Mouse (Mus musculus): Measurements from ENCODE around the gene Pxdn. TPM values are rescaled to one million over a fixed set of nuclear protein-coding genes. Genes with fewer than 3 reads are reported as not detected.

Pxdn gene
- polyA plus RNA-seq, 1 experiment from 2014 or later = 83.7 TPM

DNA sequence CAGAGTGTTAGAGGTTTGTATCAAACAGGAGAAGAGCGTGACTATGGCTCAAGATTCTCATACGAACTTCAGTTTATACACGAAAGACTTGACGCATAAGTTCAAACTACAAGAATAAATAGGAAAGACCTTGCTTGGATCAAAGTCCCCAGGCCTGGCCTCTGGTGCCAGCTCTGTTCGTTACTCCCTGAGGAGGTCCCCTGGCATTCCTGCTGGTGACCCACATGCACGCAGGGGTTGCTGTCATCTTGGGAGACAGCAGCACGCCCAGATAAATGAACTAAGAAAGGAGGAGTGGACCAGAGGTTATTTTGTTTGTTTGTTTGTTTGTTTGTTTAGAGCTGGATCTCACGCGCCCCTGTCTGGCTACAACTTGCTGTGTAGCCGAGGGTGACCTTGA, 48.8 kb downstream of the Pxdn start:
- H3K9me3 ChIP-seq (replicated peaks; ENCODE audit: control insufficient read depth, low read length) = no peaks in the 10 kb centered on the region
- no peak overlapping the region for H3K9ac ChIP-seq (ENCODE audit: low read depth, low read length)
- no peak overlapping the region for H3K4me3 ChIP-seq (ENCODE audit: low read depth, low read length)
- H3K4me2 ChIP-seq = no peak overlapping the region
- peaks cover 7% of the 10 kb centered on the region; the same call in 1 of the 2 replicates for H3K4me1 ChIP-seq (ENCODE audit: control insufficient read depth, insufficient read depth, low read length)
- 85% methylated on average over 10 of the region's 10 CpGs for WGBS (ENCODE audit: insufficient replicate concordance)
- peaks cover 43% of the 10 kb centered on the region for H3K36me3 ChIP-seq (ENCODE audit: control insufficient read depth, insufficient read depth, low read length)
- ATAC-seq (replicated peaks; ENCODE audit: insufficient number of reproducible peaks, low FRiP score, low TSS enrichment) = no peak
- no peaks in the 10 kb centered on the region for H3K27me3 ChIP-seq (ENCODE audit: control insufficient read depth, insufficient read depth, low read length)
- H3K27ac ChIP-seq (ENCODE audit: low read depth, low read length) = no peak overlapping the region

DNA sequence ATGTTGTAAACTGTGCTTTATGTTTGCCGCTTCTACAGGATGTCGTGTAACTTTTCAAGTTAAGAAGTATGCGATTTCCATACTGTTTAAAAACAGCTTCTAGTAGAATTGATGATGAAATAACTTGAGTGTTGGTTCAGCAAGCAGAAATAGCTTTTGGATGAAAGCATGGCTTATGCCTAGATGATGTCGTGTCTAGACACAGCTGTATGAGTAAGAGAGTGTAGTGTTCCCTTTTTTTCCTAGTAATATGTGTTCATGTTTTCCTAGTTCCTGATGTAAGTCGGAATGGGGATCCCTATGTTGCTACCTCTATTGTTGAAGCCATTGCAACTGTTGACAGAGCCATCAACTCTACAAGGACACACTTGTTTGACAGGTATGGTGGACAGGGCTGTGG, 61.5 kb downstream of the Pxdn start:
- no peak for ATAC-seq (replicated peaks; ENCODE audit: insufficient number of reproducible peaks, low FRiP score, low TSS enrichment)
- Histone ChIP-seq H3K9ac (ENCODE audit: low read depth, low read length) (no peak overlapping the region), H3K27me3 (ENCODE audit: control insufficient read depth, insufficient read depth, low read length) (no peaks in the 10 kb centered on the region), H3K4me2 (no peak overlapping the region), H3K9me3 (replicated peaks; ENCODE audit: control insufficient read depth, low read length) (no peaks in the 10 kb centered on the region), H3K4me1 (ENCODE audit: control insufficient read depth, insufficient read depth, low read length) (no peaks in the 10 kb centered on the region), H3K4me3 (ENCODE audit: low read depth, low read length) (no peak overlapping the region), H3K27ac (ENCODE audit: low read depth, low read length) (no peak overlapping the region), H3K36me3 (ENCODE audit: control insufficient read depth, insufficient read depth, low read length) (peaks cover 68% of the 10 kb centered on the region)
- 86% methylated on average over 5 of the region's 5 CpGs for WGBS (ENCODE audit: insufficient replicate concordance)

DNA sequence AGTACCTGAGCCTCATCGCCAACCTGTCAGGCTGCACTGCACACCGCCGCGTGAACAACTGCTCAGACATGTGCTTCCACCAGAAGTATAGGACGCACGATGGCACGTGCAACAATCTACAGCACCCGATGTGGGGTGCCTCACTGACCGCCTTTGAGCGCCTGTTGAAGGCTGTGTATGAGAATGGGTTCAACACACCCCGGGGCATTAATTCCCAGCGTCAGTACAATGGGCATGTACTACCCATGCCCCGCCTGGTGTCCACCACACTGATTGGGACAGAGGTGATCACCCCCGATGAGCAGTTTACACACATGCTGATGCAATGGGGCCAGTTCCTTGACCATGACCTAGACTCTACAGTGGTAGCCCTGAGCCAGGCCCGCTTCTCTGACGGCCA, 64.5 kb downstream of the Pxdn start:
- Histone ChIP-seq H3K4me2 (no peak overlapping the region), H3K9ac (ENCODE audit: low read depth, low read length) (no peak overlapping the region), H3K27me3 (ENCODE audit: control insufficient read depth, insufficient read depth, low read length) (no peaks in the 10 kb centered on the region), H3K27ac (ENCODE audit: low read depth, low read length) (no peak overlapping the region), H3K4me1 (ENCODE audit: control insufficient read depth, insufficient read depth, low read length) (no peaks in the 10 kb centered on the region), H3K36me3 (ENCODE audit: control insufficient read depth, insufficient read depth, low read length) (peaks cover 53% of the 10 kb centered on the region), H3K9me3 (replicated peaks; ENCODE audit: control insufficient read depth, low read length) (no peaks in the 10 kb centered on the region), H3K4me3 (ENCODE audit: low read depth, low read length) (no peak overlapping the region)
- peak; percentile 52; the same call in 1 of the 2 replicates for ATAC-seq (replicated peaks; ENCODE audit: insufficient number of reproducible peaks, low FRiP score, low TSS enrichment)
- WGBS (ENCODE audit: insufficient replicate concordance) = 96% methylated on average over 16 of the region's 16 CpGs

DNA sequence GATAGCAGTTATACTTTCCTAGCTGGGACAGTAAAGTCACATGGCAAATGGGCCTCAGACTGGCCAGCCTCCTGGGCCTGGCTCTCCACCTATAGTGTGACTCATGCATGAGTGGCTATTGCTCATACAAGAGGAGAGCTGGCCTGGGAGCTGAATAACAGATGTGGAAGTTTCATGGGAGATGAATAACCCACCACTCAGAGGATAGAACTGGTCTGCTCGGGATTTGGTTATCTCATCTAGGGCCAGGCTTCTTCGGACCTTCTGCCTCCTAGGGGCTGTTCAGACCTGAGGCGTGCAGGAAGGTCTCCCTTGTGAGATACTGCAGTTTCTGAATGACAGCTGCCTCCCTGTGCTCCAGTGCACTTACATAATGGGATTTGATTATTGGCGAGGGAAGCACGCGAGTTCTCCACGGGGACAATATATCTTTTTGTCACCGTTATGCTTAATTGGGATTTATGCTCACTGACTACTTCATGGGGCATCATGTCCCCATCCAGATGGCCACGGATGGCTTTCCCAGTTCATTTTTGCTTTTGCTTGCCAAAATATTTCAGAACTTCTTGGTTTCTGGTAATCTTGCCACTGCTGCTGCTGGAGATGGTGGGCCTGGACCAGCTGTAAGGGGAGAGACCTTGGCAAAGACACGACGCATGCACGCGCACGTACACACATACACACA, 66.4 kb downstream of the Pxdn start:
- Histone ChIP-seq H3K27ac (ENCODE audit: low read depth, low read length) (no peak overlapping the region), H3K9ac (ENCODE audit: low read depth, low read length) (no peak overlapping the region), H3K4me3 (ENCODE audit: low read depth, low read length) (no peak overlapping the region), H3K36me3 (ENCODE audit: control insufficient read depth, insufficient read depth, low read length) (peaks cover 49% of the 10 kb centered on the region), H3K27me3 (ENCODE audit: control insufficient read depth, insufficient read depth, low read length) (no peaks in the 10 kb centered on the region), H3K4me2 (no peak overlapping the region), H3K9me3 (replicated peaks; ENCODE audit: control insufficient read depth, low read length) (no peaks in the 10 kb centered on the region), H3K4me1 (ENCODE audit: control insufficient read depth, insufficient read depth, low read length) (no peaks in the 10 kb centered on the region)
- no peak for ATAC-seq (replicated peaks; ENCODE audit: insufficient number of reproducible peaks, low FRiP score, low TSS enrichment)
- WGBS (ENCODE audit: insufficient replicate concordance) = 89% methylated on average over 14 of the region's 14 CpGs

DNA sequence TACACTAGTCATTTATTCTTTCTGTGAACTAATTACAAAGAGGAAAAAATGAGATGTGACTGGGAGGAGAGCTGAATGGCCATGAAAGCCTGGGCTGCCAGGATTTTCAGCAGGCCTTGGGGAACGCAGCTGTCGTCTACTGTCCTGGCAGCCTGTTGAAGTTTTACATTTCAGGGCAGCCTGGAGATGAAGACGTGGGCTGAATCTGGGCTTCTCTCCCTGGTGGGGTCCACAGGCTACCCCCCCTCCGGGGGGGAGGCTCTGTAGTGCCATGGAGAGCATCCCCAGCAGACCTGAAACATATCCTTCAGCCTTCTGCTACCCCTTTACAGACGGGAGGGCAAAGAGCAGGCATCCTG, 66.9 kb downstream of the Pxdn start:
- peaks cover 50% of the 10 kb centered on the region for H3K36me3 ChIP-seq (ENCODE audit: control insufficient read depth, insufficient read depth, low read length)
- no peak overlapping the region for H3K4me2 ChIP-seq
- no peak for ATAC-seq (replicated peaks; ENCODE audit: insufficient number of reproducible peaks, low FRiP score, low TSS enrichment)
- 82% methylated on average over 5 of the region's 5 CpGs for WGBS (ENCODE audit: insufficient replicate concordance)
- H3K4me1 ChIP-seq (ENCODE audit: control insufficient read depth, insufficient read depth, low read length) = no peaks in the 10 kb centered on the region
- no peak overlapping the region for H3K9ac ChIP-seq (ENCODE audit: low read depth, low read length)
- no peaks in the 10 kb centered on the region for H3K27me3 ChIP-seq (ENCODE audit: control insufficient read depth, insufficient read depth, low read length)
- H3K4me3 ChIP-seq (ENCODE audit: low read depth, low read length) = no peak overlapping the region
- no peaks in the 10 kb centered on the region for H3K9me3 ChIP-seq (replicated peaks; ENCODE audit: control insufficient read depth, low read length)
- H3K27ac ChIP-seq (ENCODE audit: low read depth, low read length) = no peak overlapping the region

DNA sequence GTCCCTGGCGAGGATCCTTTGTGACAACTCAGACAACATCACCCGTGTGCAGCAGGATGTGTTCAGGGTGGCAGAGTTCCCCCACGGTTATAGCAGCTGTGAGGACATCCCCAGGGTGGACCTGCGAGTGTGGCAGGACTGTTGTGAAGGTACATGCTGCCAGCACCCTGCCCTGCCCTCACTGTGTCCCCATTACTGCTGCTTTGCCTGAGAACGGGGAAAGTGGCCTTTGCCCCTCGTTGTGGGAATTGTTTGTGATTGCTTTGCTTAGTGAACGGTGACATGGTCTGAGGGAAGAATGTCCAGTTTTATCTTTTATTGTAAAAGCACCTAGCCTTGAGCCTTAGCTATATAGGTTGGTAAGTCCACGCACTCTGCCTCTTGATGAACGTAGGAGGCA, 69.2 kb downstream of the Pxdn start:
- peaks cover 40% of the 10 kb centered on the region for H3K36me3 ChIP-seq (ENCODE audit: control insufficient read depth, insufficient read depth, low read length)

DNA sequence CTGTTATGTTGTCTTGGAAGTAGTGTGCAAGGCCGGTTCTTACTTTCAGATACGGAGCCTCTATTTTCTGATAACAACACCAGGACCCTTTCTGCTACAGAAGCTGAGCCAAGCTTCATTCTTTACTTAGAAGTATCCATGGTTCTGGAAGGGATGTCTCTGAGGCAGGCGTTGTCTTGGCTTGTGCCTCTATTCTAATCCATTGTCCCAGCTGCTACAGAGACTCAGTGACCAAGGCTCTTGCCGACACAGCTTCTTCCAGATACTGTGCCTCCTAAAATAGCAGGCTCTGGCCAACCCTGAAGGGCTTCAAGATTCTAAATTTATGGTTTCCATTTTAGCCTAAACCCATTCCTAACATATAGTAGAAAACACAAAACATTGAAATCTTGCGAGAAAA, 71.3 kb downstream of the Pxdn start:
- H3K4me2 ChIP-seq = no peak overlapping the region
- H3K4me3 ChIP-seq (ENCODE audit: low read depth, low read length) = no peak overlapping the region
- H3K27ac ChIP-seq (ENCODE audit: low read depth, low read length) = no peak overlapping the region
- H3K4me1 ChIP-seq (ENCODE audit: control insufficient read depth, insufficient read depth, low read length) = no peaks in the 10 kb centered on the region
- no peaks in the 10 kb centered on the region for H3K27me3 ChIP-seq (ENCODE audit: control insufficient read depth, insufficient read depth, low read length)
- H3K9ac ChIP-seq (ENCODE audit: low read depth, low read length) = no peak overlapping the region
- H3K9me3 ChIP-seq (replicated peaks; ENCODE audit: control insufficient read depth, low read length) = no peaks in the 10 kb centered on the region
- ATAC-seq (replicated peaks; ENCODE audit: insufficient number of reproducible peaks, low FRiP score, low TSS enrichment) = no peak
- peaks cover 41% of the 10 kb centered on the region for H3K36me3 ChIP-seq (ENCODE audit: control insufficient read depth, insufficient read depth, low read length)
- WGBS (ENCODE audit: insufficient replicate concordance) = 71% methylated on average over 5 of the region's 5 CpGs

More for the DNA sequence above, 69.2 kb downstream of the Pxdn start:
- 81% methylated on average over 9 of the region's 9 CpGs for WGBS (ENCODE audit: insufficient replicate concordance)
- no peak overlapping the region for H3K4me3 ChIP-seq (ENCODE audit: low read depth, low read length)
- H3K27me3 ChIP-seq (ENCODE audit: control insufficient read depth, insufficient read depth, low read length) = no peaks in the 10 kb centered on the region
- H3K4me2 ChIP-seq = no peak overlapping the region
- H3K4me1 ChIP-seq (ENCODE audit: control insufficient read depth, insufficient read depth, low read length) = no peaks in the 10 kb centered on the region
- H3K9me3 ChIP-seq (replicated peaks; ENCODE audit: control insufficient read depth, low read length) = no peaks in the 10 kb centered on the region
- no peak overlapping the region for H3K27ac ChIP-seq (ENCODE audit: low read depth, low read length)
- ATAC-seq (replicated peaks; ENCODE audit: insufficient number of reproducible peaks, low FRiP score, low TSS enrichment) = no peak
- H3K9ac ChIP-seq (ENCODE audit: low read depth, low read length) = no peak overlapping the region

DNA sequence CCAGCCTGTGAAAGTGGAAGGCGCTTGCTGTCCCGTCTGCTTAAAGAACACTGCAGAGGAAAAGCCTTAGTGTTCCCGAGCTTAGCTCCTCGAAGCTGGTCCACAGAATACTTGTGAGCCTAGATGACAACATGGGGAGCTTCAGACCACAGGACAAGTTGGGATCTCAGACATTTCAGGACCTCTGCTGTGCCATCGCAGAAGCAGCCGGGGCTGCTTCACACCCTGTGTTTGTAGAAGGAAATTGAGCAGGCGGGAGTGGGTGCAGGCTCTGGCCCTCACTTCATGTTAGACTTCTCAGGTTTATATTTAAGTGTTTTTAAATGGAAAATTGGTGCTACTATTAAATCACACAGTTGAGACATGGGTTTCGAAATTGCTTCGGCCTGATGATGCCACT, 78.1 kb downstream of the Pxdn start:
- H3K27ac ChIP-seq (ENCODE audit: low read depth, low read length) = no peak overlapping the region
- H3K4me2 ChIP-seq = no peak overlapping the region
- no peak overlapping the region for H3K4me3 ChIP-seq (ENCODE audit: low read depth, low read length)
- H3K27me3 ChIP-seq (ENCODE audit: control insufficient read depth, insufficient read depth, low read length) = no peaks in the 10 kb centered on the region
- H3K4me1 ChIP-seq (ENCODE audit: control insufficient read depth, insufficient read depth, low read length) = no peaks in the 10 kb centered on the region
- H3K9me3 ChIP-seq (replicated peaks; ENCODE audit: control insufficient read depth, low read length) = no peaks in the 10 kb centered on the region
- H3K36me3 ChIP-seq (ENCODE audit: control insufficient read depth, insufficient read depth, low read length) = peaks cover 36% of the 10 kb centered on the region
- no peak overlapping the region for H3K9ac ChIP-seq (ENCODE audit: low read depth, low read length)
- ATAC-seq (replicated peaks; ENCODE audit: insufficient number of reproducible peaks, low FRiP score, low TSS enrichment) = no peak
- 84% methylated on average over 9 of the region's 9 CpGs for WGBS (ENCODE audit: insufficient replicate concordance)

DNA sequence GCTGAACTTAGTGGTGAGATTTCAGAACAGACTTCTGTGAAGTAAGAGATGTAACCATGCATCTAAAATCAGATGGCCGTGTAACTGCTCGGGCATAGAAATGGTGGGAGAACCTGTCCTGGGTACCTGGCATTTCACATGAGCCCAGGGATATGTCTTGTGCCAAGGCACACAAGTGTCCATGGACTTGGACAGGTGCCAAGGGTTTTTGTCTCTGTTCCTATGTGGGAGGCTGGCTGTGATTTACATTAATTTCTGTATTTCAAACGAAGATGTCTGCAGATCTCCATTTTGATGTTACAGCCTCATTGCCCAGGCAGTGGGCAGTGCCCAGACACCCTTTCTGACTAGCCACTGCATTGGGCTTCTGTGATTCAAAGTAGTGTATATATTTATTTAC, 79.7 kb downstream of the Pxdn start:
- 87% methylated on average over 3 of the region's 3 CpGs for WGBS (ENCODE audit: insufficient replicate concordance)
- H3K36me3 ChIP-seq (ENCODE audit: control insufficient read depth, insufficient read depth, low read length) = peaks cover 31% of the 10 kb centered on the region
- H3K9me3 ChIP-seq (replicated peaks; ENCODE audit: control insufficient read depth, low read length) = no peaks in the 10 kb centered on the region
- no peaks in the 10 kb centered on the region for H3K4me1 ChIP-seq (ENCODE audit: control insufficient read depth, insufficient read depth, low read length)
- no peak overlapping the region for H3K4me3 ChIP-seq (ENCODE audit: low read depth, low read length)
- H3K27me3 ChIP-seq (ENCODE audit: control insufficient read depth, insufficient read depth, low read length) = no peaks in the 10 kb centered on the region
- H3K9ac ChIP-seq (ENCODE audit: low read depth, low read length) = no peak overlapping the region
- no peak overlapping the region for H3K4me2 ChIP-seq
- no peak for ATAC-seq (replicated peaks; ENCODE audit: insufficient number of reproducible peaks, low FRiP score, low TSS enrichment)
- H3K27ac ChIP-seq (ENCODE audit: low read depth, low read length) = no peak overlapping the region
